Mouse (Mus musculus) heart, adult 2 months (tissue): Measurements from ENCODE around the gene Rapgefl1.

Experiments
- CTCF ChIP-seq: fragments of 200-600 bp; IDR thresholded peaks from 2 replicates; pipeline ENCODE4 v1.8.1; 2022; ENCODE audit warnings: antibody characterized with exemption, mild to moderate bottlenecking, moderate library complexity
- EP300 ChIP-seq: fragments of 200-500 bp; IDR thresholded peaks from 2 replicates; pipeline ENCODE4 v1.6.1; 2011; ENCODE audit warnings: low read depth, low read length, control low read depth; ENCODE audit not compliant: insufficient read depth
- POLR2A ChIP-seq: fragments of 200-500 bp; IDR thresholded peaks from 2 replicates; pipeline ENCODE4 v1.6.1; 2011; ENCODE audit warnings: mild to moderate bottlenecking, low read depth, low read length, control low read depth; ENCODE audit not compliant: insufficient read depth

GRCm38 (mm10) chr11:98839402-98839801 is 2.8 kb downstream of the Rapgefl1 start:
- no peak for TF ChIP-seq EP300
- no peak for TF ChIP-seq CTCF
- no peak for TF ChIP-seq POLR2A
